23 mouse cellular contexts compared by ENCODE assay signal in genomic region chr9:101581064-101581463, GRCm38 (mm10).
"Had no signal": no experiment of that assay in that cellular context is flagged by ENCODE, and none has a peak within 500 bp of the region (broad histone marks: within the 10 kb centered on the region; RNA-seq: fewer than 3 reads in every experiment).

No protein-coding gene starts in this region.

- DNase-seq: gastrocnemius, adult 2 months; gastrocnemius, postnatal 10 days; gastrocnemius, postnatal 25 days; heart, adult 18-20 months; heart, postnatal 10 days; heart, postnatal 4 days; kidney, adult 18-20 months; kidney, adult 8-10 months; kidney, postnatal 10 days; kidney, postnatal 25 days; kidney, postnatal 4 days; left cerebral cortex, postnatal 4 days had no signal

- H3K9me3 ChIP-seq: limb, embryonic 15.5 days; liver, embryonic 12.5 days had no signal

- H3K9ac ChIP-seq: heart, embryonic 12.5 days; hindbrain, embryonic 12.5 days; hindbrain, embryonic 14.5 days; limb, embryonic 13.5 days; limb, embryonic 15.5 days; liver, embryonic 12.5 days had no signal

- H3K4me3 ChIP-seq: gastrocnemius, adult 2 months; heart, embryonic 12.5 days; hindbrain, embryonic 10.5 days; hindbrain, embryonic 12.5 days; layer of hippocampus, adult 2 months; limb, embryonic 13.5 days; limb, embryonic 15.5 days; liver, embryonic 12.5 days had no signal

- H3K4me1 ChIP-seq: heart, embryonic 12.5 days; hindbrain, embryonic 10.5 days; hindbrain, embryonic 12.5 days; limb, embryonic 13.5 days; limb, embryonic 15.5 days; liver, embryonic 12.5 days had no signal

- H3K27ac ChIP-seq: gastrocnemius, adult 2 months; hindbrain, embryonic 10.5 days; hindbrain, embryonic 12.5 days; hindbrain, embryonic 14.5 days; layer of hippocampus, adult 2 months; limb, embryonic 13.5 days; limb, embryonic 15.5 days; liver, embryonic 12.5 days had no signal

- H3K4me2 ChIP-seq: heart, embryonic 12.5 days; hindbrain, embryonic 12.5 days; hindbrain, embryonic 14.5 days; limb, embryonic 13.5 days; limb, embryonic 15.5 days; liver, embryonic 12.5 days had no signal

- ATAC-seq: hindbrain, embryonic 16.5 days; inflammation-experienced regulatory T-cells, adult 6 months; intestine, postnatal 0 days; liver, embryonic 12.5 days had no signal

- H3K36me3 ChIP-seq: heart, embryonic 12.5 days; hindbrain, embryonic 10.5 days; hindbrain, embryonic 12.5 days; limb, embryonic 13.5 days; limb, embryonic 15.5 days; liver, embryonic 12.5 days had no signal

- H3K27me3 ChIP-seq: heart, embryonic 12.5 days; hindbrain, embryonic 12.5 days; limb, embryonic 13.5 days; limb, embryonic 15.5 days; liver, embryonic 12.5 days had no signal
